Mouse (Mus musculus): ENCODE results near the gene Ugt1a6a.

Ugt1a6a gene

DNA sequence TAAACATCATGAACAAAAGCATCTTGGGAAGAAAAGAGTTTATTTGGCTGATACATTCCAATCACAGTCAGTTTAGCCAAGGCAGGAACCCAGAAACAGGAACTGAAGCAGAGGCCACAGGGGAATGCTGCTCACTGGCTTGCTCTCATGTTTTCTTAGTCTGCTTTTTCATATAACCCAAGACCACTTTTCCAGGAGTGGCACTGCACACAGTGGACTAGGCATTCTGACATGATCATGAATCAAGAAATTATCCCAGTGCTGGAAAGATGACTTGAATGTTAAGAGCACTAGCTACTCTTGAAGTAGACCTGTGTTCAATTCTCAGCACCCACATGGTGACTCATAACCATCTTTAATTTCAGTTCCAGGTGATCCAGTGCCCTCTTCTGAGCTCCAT lies 91.1 kb downstream of the Ugt1a6a start:
- ATAC-seq (ENCODE audit: insufficient number of reproducible peaks, low FRiP score, low TSS enrichment) = no peak

DNA sequence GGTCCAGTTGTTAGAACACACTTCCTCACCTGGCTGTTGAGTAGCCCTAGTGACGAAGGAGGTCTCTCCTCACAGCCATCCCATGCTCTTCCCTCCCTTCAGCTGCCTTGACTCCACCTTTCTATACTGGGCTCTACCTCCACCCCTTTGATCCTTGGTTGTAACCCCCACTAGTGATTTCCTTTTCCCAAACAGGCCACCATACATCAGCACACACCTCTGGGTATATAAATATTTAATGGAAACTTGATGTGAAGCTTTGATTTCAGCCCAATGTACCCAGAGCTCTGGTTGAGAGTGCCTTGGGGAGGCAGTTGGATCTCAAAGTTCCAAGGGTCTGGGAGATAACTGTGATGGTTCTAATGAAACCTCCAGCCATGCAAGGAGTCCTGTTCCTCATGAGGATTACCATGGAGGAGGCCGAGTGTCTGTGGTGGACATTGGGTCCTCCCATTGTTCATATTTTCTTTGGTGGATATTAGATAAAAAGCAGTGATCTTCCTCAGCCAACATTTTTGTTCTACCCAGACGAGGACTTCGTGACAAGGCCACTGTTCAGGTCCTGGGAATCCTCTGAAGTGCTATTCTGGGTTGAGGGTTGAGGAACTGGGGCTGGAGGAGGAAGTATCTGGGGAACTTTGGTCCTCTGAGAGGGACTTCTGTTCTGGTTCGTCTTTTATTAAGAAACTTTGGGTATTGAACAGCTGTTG lies 92.2 kb downstream of the Ugt1a6a start, which contains the start of gene Mroh2a:
Mroh2a (plus strand) TSS at position 317 of the 710 bp plus-strand sequence.
- ATAC-seq (ENCODE audit: insufficient number of reproducible peaks, low FRiP score, low TSS enrichment) = no peak

DNA sequence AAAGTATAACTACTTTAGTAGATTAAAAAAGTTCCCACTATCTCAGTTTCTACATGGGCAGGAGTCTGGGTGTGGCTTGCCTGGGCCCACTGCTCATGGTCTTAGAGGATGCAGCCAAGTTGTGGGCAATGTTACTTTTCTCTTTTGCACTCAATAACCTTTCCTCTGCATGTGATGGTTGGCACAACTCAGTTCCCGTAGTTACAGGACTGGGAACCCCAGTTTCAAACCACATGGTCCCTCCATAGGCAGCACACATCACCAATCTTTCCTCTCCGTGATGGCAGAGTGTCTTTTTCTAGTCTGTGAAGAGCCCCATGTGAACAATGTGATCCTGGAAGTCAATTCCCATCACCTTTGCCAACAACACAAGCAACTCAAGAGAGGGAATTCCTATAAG lies 92.9 kb downstream of the Ugt1a6a start:
- no peak for ATAC-seq (ENCODE audit: insufficient number of reproducible peaks, low FRiP score, low TSS enrichment)

DNA sequence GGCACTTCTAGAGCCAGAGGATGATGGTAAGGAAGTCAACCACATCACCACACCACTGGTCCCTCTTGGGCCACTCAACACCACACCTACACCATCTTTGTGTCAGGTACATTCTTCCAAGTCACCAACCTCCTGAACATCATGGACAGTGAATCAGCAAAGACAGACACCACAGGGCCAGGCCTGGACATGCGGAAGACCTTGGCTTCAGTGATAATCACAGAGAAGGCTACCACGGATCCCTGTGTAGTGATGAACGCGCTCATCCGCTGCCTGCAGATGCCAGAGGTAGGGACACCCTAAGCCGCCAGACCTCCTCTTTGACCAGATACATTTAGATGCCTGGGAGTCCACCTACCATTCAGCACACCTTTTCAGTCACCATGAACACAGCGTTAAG lies 93.5 kb downstream of the Ugt1a6a start:
- no peak for ATAC-seq (ENCODE audit: insufficient number of reproducible peaks, low FRiP score, low TSS enrichment)

DNA sequence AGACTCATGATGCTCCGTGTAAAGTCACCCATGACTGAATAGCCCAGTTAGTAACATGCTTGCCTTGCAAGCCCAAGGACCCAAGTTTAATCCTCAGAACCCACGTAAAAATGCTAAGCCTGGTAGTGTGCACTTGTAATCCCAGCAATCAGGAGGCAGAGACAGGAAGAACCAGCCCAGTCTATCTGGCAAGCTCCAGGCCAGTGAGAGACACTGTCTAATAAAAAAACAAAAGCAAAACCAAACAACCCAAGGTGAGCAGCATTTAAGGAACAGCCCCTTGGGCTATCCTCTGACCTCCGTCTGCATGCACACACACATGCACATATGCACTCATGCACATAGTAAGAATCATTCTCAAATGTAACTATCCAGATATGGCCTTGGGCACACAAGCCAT lies 95.0 kb downstream of the Ugt1a6a start:
- no peak for ATAC-seq (ENCODE audit: insufficient number of reproducible peaks, low FRiP score, low TSS enrichment)

DNA sequence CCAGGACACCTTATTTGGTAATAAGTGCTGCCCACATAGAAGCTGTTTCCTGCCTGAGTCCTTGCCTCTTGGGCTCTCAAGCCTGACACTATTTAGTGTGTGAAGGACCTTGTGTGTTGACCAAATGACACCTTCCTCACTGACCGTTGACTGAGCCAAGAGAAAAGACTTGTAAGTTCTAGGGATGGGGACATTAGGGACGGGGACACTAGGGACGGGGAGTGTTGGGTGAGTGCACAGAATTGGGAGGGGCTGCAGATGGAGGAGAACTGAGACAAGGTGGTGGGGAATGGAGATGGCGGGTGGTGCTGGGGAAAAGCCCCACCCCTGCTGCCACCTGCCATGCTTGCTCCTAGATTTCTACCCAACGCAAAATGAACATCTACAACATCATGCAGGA lies 95.4 kb downstream of the Ugt1a6a start:
- ATAC-seq (ENCODE audit: insufficient number of reproducible peaks, low FRiP score, low TSS enrichment) = no peak

DNA sequence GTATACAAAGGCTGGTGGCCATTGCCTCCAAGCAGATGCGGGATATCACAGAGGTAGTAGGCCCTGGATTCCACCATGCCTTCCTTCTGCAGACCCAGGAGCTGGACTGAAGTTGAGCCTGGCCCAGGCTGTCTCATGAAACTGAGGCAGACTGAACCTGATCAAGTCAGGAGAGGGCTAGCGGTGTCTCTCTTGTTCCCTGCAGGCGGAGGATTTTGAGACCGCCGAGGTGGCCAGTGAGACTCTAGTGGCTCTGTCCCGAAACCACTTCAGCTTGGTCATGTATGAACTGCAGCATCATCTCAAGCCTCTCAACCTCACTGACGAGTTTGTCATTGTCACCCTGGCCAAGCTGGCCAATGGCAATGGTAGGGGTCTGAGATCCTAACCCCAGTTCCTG lies 95.8 kb downstream of the Ugt1a6a start:
- no peak for ATAC-seq (ENCODE audit: insufficient number of reproducible peaks, low FRiP score, low TSS enrichment)

GRCm38 (mm10) chr1:88230981-88231802 lies 96.6 kb downstream of the Ugt1a6a start:
- no peak for ATAC-seq (ENCODE audit: insufficient number of reproducible peaks, low FRiP score, low TSS enrichment)

GRCm38 (mm10) chr1:88231803-88232499 lies 97.3 kb downstream of the Ugt1a6a start:
- no peak for ATAC-seq (ENCODE audit: insufficient number of reproducible peaks, low FRiP score, low TSS enrichment)

DNA sequence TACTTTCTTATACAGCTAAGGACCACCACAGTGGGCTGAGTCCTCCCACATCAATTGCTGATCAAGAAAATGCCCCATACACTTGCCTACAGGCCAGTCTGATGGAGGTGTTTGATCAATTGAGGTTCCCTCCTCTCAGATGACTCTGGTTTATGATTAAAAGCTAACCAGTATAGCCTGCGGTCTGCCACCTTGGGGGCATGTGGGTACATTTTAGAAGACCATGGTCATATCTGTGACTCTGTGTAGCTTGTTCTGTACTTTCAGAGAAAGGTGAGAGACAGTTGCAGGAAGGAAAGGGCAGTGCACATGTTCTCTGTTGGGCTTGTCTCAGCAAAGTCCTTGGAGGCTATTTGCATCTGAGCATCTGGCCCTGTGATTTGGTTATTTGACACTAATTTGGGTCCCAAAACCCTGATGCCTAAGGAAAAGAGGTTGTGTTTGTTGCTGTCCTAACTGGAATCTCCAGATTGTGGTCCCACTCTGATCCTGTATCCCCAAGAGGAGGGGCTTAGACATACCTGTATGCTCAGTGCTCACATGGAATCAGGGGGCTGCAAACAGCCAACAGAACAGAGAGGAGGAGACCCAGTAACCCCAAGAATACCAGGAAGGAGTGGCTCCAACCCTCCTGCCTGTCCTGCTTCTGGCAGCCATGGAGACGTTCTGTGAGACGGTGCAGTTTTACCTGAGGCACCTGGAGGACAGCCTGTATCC lies 98.2 kb downstream of the Ugt1a6a start:
- no peak for ATAC-seq (ENCODE audit: insufficient number of reproducible peaks, low FRiP score, low TSS enrichment)

DNA sequence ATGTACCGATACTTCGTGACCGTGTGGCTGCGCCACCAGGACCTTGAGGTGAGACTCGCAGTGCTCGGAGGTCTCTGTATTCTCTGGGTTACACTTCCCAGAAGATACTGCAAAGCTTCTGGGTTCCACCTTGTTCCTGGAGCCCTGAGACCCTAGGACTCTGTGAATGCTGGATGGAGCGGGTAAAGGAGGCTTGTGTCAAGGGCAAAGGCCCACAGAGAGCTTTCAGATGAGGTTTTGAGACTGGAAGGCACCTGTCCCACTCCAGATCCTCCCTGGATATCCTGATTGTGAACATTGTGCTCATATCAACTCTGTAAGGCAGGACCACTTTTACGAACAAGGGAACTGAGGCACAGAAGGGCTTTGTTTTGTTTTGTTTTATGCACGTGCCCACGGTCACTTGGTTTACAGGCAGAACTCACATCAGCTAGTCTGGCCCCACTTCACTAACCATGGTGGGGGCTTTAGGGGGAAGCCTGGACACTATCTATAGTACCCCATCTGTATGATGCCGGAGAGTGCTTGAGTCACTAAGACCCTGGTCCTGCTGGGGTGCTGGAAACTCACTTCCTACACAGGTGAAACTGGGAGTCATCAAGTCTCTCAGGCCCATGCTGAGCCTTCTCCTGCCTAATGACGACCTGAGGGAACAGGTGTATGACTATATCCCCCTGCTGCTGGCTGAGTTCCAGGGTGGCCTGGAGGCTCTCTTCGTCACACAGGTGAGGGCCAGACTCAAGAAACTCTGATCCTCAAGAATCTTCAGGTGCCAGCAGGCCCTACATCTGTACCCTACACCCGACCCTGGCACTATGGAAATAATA lies 99.0 kb downstream of the Ugt1a6a start:
- ATAC-seq (ENCODE audit: insufficient number of reproducible peaks, low FRiP score, low TSS enrichment) = no peak

DNA sequence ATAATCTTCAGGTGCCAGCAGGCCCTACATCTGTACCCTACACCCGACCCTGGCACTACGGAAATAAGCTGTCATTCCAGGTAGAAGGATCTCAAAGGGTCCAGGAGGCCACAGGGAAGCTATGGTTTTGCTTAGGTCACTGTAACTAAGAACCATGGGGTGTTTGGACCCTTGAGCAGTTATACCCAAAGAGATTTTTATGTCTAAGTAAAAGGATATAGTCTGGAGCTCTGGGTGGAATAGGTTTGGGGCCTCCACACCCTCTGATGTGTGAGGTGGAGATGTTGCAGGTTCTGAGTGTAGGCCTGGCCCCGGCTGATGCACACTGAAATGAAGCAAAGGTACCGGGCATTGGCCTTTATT lies 99.6 kb downstream of the Ugt1a6a start:
- no peak for ATAC-seq (ENCODE audit: insufficient number of reproducible peaks, low FRiP score, low TSS enrichment)

DNA sequence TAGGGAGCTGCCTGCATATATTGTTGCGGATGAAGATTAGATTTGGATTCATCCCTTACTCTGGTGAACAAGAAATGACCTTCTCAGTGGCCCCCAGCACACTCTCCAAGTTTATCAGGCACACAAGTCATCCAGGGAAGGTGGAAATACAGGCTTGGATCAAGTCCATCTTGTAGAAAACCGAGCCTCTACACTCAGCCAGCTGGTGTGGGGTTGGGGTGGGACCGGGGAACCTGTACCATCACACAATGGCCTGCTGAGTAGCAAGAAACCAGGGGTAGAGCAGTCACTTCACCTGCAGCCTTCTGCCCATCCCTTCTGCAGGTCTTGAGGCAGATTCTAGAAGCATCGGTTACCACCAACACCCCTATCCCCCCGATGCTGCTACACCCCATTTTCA lies 100.0 kb downstream of the Ugt1a6a start:
- no peak for ATAC-seq (ENCODE audit: insufficient number of reproducible peaks, low FRiP score, low TSS enrichment)

DNA sequence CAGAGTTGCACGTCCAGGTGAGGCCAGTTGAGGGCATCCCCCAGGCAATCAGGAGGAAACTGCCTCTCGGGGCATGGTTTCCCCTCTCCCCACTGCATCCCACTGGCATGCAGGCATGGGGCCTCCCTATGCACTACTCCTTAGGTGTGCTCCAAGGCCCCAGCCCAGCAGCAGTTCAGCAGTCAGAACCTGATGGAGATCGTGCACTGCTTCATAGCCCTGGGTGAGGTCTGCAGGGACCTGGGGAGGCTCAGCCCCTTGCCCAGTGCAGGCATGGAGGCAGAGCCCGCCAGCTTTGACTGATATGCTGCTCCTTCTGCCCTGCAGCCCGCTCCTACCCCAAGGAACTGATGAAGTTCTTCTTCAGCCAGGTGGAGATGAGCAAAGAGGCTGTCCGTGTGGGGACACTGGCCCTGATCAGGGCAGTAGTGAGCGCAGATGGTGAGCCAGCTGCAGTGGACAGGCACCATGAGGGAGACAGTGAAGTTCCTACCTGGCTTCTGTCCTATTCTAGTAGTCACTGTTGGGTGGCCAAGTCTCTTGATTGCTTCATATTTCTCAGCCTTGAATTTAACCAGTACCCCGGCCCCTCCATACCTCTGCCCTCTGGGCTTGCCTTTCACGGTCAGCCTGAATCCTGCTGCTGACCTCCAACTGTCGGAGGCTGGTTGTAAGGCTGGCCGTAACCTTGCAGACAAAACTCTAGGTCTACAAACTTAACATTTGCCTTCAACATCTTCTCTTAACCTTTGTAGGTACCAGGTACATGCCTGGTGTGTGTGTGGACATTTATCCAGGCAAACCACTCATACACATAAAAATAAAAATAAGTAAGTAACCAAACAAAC lies 100.7 kb downstream of the Ugt1a6a start:
- no peak for ATAC-seq (ENCODE audit: insufficient number of reproducible peaks, low FRiP score, low TSS enrichment)

GRCm38 (mm10) chr1:88235894-88236415 lies 101.3 kb downstream of the Ugt1a6a start:
- no peak for ATAC-seq (ENCODE audit: insufficient number of reproducible peaks, low FRiP score, low TSS enrichment)

DNA sequence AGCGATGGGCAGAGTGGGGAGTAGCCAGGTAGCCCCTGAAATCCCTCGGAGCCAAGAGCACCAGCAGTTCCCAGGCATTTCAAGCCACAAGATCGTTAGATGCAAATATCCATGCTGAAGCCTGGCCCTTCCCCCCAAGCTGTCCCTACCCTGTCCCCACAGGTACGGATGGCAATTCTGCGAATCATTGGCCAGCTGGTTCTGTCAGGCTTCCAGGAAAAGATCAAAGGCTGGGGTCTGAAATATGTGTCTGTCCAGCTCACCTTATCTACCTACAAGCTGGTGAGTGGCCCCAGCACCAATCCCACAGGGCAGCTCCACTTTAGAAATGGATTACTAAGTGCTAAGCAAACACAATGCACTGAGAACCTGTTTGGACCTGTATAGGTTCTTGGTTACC lies 102.7 kb downstream of the Ugt1a6a start:
- ATAC-seq (ENCODE audit: insufficient number of reproducible peaks, low FRiP score, low TSS enrichment) = no peak

GRCm38 (mm10) chr1:88238771-88239170 lies 104.2 kb downstream of the Ugt1a6a start:
- ATAC-seq (ENCODE audit: insufficient number of reproducible peaks, low FRiP score, low TSS enrichment) = no peak

- ATAC-seq (ENCODE audit: insufficient number of reproducible peaks, low FRiP score, low TSS enrichment) = no peak
These were observed 105.5 kb downstream of the Ugt1a6a start for GRCm38 (mm10) chr1:88240072-88240471.

DNA sequence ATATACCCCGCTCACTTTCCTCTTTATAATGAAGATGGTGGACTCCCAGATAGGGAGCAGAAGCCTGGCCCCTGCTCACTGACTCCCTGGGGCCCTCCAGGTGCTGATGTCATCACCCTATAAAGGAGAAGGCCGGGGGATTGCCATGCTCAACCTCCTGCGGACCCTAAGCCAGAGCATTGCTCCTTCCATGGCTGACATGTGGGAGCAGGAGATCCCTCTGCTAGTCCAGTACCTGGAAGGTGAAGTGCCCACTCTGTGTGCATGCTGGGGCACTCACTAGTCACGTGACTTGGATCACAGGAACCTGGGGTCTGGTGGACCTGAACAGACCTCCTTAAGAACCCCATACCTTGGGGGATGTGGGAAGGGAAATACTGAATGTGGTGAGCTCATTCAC lies 106.0 kb downstream of the Ugt1a6a start:
- ATAC-seq (ENCODE audit: insufficient number of reproducible peaks, low FRiP score, low TSS enrichment) = no peak

All from cerebellum, adult (tissue).